8 mouse cellular contexts compared by ENCODE assay signal in the genomic region with DNA sequence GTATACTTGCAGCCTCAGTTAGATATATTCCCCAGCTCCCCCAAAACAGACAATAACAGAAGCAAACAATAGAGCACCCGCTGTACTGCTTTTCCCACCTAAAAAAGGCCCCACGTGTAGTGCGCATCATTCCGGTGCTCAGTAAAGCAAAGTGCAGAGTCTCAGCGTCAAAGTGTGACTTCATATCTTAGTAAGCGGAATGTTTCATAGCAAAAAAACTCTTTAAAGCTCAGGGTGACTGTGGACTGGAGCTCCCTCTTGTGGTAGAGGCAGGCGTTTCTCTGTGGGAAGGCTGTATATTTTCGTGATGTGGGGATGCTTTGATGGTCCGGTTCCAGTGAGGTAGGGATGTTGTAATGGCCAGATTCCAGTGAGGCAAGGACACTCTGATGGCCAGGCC. TPM values are rescaled to one million over a fixed set of nuclear protein-coding genes. Genes with fewer than 3 reads are reported as not detected.
DNase-seq lines count a peak whose midpoint lies in the region; ATAC-seq and TF ChIP-seq lines count a peak whose summit lies in the region.

No protein-coding gene starts in this region.

- intact Hi-C loops in heart, postnatal 14 days (cut with DNase I), result loop anchor here (5.0 kb wide), 1 partner anchor 245 kb away; no protein-coding TSS in a partner anchor

- no peaks in the 10 kb centered on the region for H3K4me1 ChIP-seq in neural tube, embryonic 15.5 days
- no peaks in the 10 kb centered on the region; the same call in 1 of the 2 replicates for H3K4me1 ChIP-seq in bone marrow, adult 2 months (ENCODE audit: control insufficient read depth, insufficient read depth, low read length)

- H3K4me2 ChIP-seq in neural tube, embryonic 15.5 days, result no peak overlapping the region

- ATAC-seq in neural tube, embryonic 15.5 days (ENCODE audit: low FRiP score), result no peak

- H3K36me3 ChIP-seq in neural tube, embryonic 15.5 days, result peaks cover 82% of the 10 kb centered on the region

- H3K9ac ChIP-seq in neural tube, embryonic 15.5 days (replicated peaks), result no peak overlapping the region

- no peak for TF ChIP-seq POLR2A in bone marrow, adult 2 months (IDR thresholded peaks at IDR 0.05; ENCODE audit: borderline replicate concordance, control insufficient read depth, low read depth, low read length)

- H3K27ac ChIP-seq in neural tube, embryonic 15.5 days (replicated peaks), result no peak overlapping the region
- no peak overlapping the region for H3K27ac ChIP-seq in bone marrow, adult 2 months (ENCODE audit: control insufficient read depth, insufficient read depth, low read depth, low read length, poor library complexity)

- no peak overlapping the region for H3K4me3 ChIP-seq in neural tube, embryonic 15.5 days (replicated peaks)
- no peak overlapping the region for H3K4me3 ChIP-seq in bone marrow, adult 2 months (replicated peaks; ENCODE audit: control insufficient read depth, low read depth, low read length)

- WGBS in neural tube, embryonic 15.5 days, result 60% methylated on average over 9 of the region's 9 CpGs
- WGBS in bone marrow, adult 2 months, result 65% methylated on average over 9 of the region's 9 CpGs

- no peaks in the 10 kb centered on the region for H3K9me3 ChIP-seq in neural tube, embryonic 15.5 days (replicated peaks)

- no peaks in the 10 kb centered on the region for H3K27me3 ChIP-seq in neural tube, embryonic 15.5 days (replicated peaks)

- peak; percentile 48 to 61 for DNase-seq in cerebellum, postnatal 25 days
- DNase-seq in cerebellum, adult 9-10 months, result no peak
- DNase-seq in neural tube, embryonic 10.5 days (ENCODE audit: extremely low spot score, low spot score), result peak; percentile 34
- peak; percentile 48 to 49 for DNase-seq in heart, postnatal 14 days
- DNase-seq in lung, adult 18-20 months, result peak; percentile 43 to 59
- peak; percentile 58 for DNase-seq in thymus, postnatal 14 days

- TF ChIP-seq CTCF in bone marrow, adult 2 months (IDR thresholded peaks at IDR 0.05; ENCODE audit: control insufficient read depth, insufficient read depth, low read length), result peak; percentile 60

RNA-seq across cellular contexts. Expression of gene Dusp14, which starts 37.1 kb away (rescaled TPM):
- polyA plus RNA-seq in neural tube, embryonic 15.5 days (2015; fragmentation: Nextera tagmentation; extraction: Ambion mirVana), result 6.0 and 11.5 TPM in 2 replicates
- polyA plus RNA-seq in bone marrow, adult 2 months (2011; ENCODE audit: insufficient read depth, insufficient read length, low replicate concordance, missing spikeins), result 3.1 TPM in 1 of 2 replicates, not detected in the other
- total RNA-seq in heart, postnatal 14 days (2021), result under 1 TPM; 0.69 to 0.76 TPM
